In genomic region chr5:93045371-93045714, GRCm38 (mm10) we compare ENCODE assay signal across 8 mouse cellular contexts. TPM values are rescaled to one million over a fixed set of nuclear protein-coding genes. Genes with fewer than 3 reads are reported as not detected.
DNase-seq lines count a peak whose midpoint lies in the region; ATAC-seq lines count a peak whose summit lies in the region.

No protein-coding gene starts in this region.

- H3K36me3 ChIP-seq in megakaryocyte, embryonic 14.5 days (replicated peaks; ENCODE audit: low read length), result no peaks in the 10 kb centered on the region
- no peaks in the 10 kb centered on the region for H3K36me3 ChIP-seq in liver, embryonic 11.5 days (ENCODE audit: control insufficient read depth, insufficient read depth, low read length)
- no peaks in the 10 kb centered on the region for H3K36me3 ChIP-seq in stomach, embryonic 16.5 days (ENCODE audit: control insufficient read depth, insufficient read depth, low read length)

- DNase-seq in embryo, embryonic 10 days (ENCODE audit: low spot score), result peak; percentile 45
- no peak for DNase-seq in embryo, embryonic 11 days
- no peak for DNase-seq in liver, embryonic 11.5 days (ENCODE audit: low spot score)
- DNase-seq in left cerebral cortex, adult 8-10 months (ENCODE audit: low spot score in 2 of 2), result no peak
- DNase-seq in left cerebral cortex, adult 9 months (ENCODE audit: low spot score in 2 of 2), result no peak

- H3K9me3 ChIP-seq in megakaryocyte, embryonic 14.5 days, result peaks cover 4% of the 10 kb centered on the region; the same call in 1 of the 2 replicates
- H3K9me3 ChIP-seq in liver, embryonic 11.5 days (ENCODE audit: control insufficient read depth, low read length), result no peaks in the 10 kb centered on the region
- H3K9me3 ChIP-seq in stomach, embryonic 16.5 days (replicated peaks; ENCODE audit: control insufficient read depth, low read length), result no peaks in the 10 kb centered on the region

- H3K4me2 ChIP-seq in liver, embryonic 11.5 days, result peak overlapping the region; percentile 75
- peak overlapping the region; percentile 66 for H3K4me2 ChIP-seq in stomach, embryonic 16.5 days (ENCODE audit: low read depth, low read length)

- 3% methylated on average over 19 of the region's 19 CpGs for WGBS in liver, embryonic 11.5 days
- 2% methylated on average over 19 of the region's 19 CpGs for WGBS in stomach, embryonic 16.5 days

- H3K4me1 ChIP-seq in megakaryocyte, embryonic 14.5 days, result peaks cover 41% of the 10 kb centered on the region
- H3K4me1 ChIP-seq in liver, embryonic 11.5 days (replicated peaks; ENCODE audit: control insufficient read depth, insufficient read depth, low read length), result peaks cover 8% of the 10 kb centered on the region; the same call in 1 of the 2 replicates
- peaks cover 15% of the 10 kb centered on the region for H3K4me1 ChIP-seq in stomach, embryonic 16.5 days (ENCODE audit: control insufficient read depth, insufficient read depth, low read length)

- no peak for ATAC-seq in megakaryocyte, adult 5-6 weeks (ENCODE audit: poor library complexity, severe bottlenecking)
- peak; percentile 14; the same call in 1 of the 2 replicates for ATAC-seq in liver, embryonic 11.5 days (replicated peaks; ENCODE audit: low FRiP score)
- no peak for ATAC-seq in stomach, embryonic 16.5 days (ENCODE audit: insufficient read depth, low FRiP score)

- no peak overlapping the region for H3K9ac ChIP-seq in liver, embryonic 11.5 days (ENCODE audit: low read depth, low read length)
- H3K9ac ChIP-seq in stomach, embryonic 16.5 days (ENCODE audit: low read length), result peak overlapping the region; percentile 64

- H3K4me3 ChIP-seq in megakaryocyte, embryonic 14.5 days (replicated peaks), result peak overlapping the region; percentile 90
- peak overlapping the region; percentile 49 for H3K4me3 ChIP-seq in liver, embryonic 11.5 days (ENCODE audit: low read depth, low read length)
- H3K4me3 ChIP-seq in stomach, embryonic 16.5 days (replicated peaks; ENCODE audit: low read length), result peak overlapping the region; percentile 62

- H3K27ac ChIP-seq in liver, embryonic 11.5 days (ENCODE audit: low read depth, low read length), result no peak overlapping the region
- H3K27ac ChIP-seq in stomach, embryonic 16.5 days (ENCODE audit: low read length), result no peak overlapping the region

- H3K27me3 ChIP-seq in megakaryocyte, embryonic 14.5 days (replicated peaks), result peaks cover 90% of the 10 kb centered on the region
- peaks cover 53% of the 10 kb centered on the region for H3K27me3 ChIP-seq in liver, embryonic 11.5 days (replicated peaks; ENCODE audit: control insufficient read depth, insufficient read depth, low read length)
- H3K27me3 ChIP-seq in stomach, embryonic 16.5 days (ENCODE audit: control insufficient read depth, insufficient read depth, low read length), result peaks cover 31% of the 10 kb centered on the region

RNA-seq across cellular contexts. Expression of gene Sowahb, which starts 0.5 kb away (rescaled TPM):
- polyA plus RNA-seq in megakaryocyte, embryonic 14.5 days (2012; ENCODE audit: insufficient read depth, low replicate concordance), result 0.09 TPM in 1 of 2 replicates, not detected in the other
- total RNA-seq in megakaryocyte, adult 5-6 weeks (2015), result not detected in 2 replicates
- total RNA-seq in megakaryocyte, adult 5-6 weeks (2017), result not detected in 2 replicates
- polyA plus RNA-seq in liver, embryonic 11.5 days (2014; fragmentation: Nextera tagmentation; extraction: Ambion mirVana), result 0.44 and 0.51 TPM in 2 replicates
- polyA plus RNA-seq in stomach, embryonic 16.5 days (2015; fragmentation: Nextera tagmentation; extraction: Ambion mirVana), result 1.8 and 2.0 TPM in 2 replicates
- total RNA-seq in left cerebral cortex, adult 8-10 months (2022), result 10 to 100 TPM; 15.2 to 18.2 (median 17.4) TPM

RNA-seq across cellular contexts. Expression of gene Sept11, which starts 47.9 kb away (rescaled TPM):
- polyA plus RNA-seq in megakaryocyte, embryonic 14.5 days (2012; ENCODE audit: insufficient read depth, low replicate concordance), result 8.9 and 29.8 TPM in 2 replicates
- total RNA-seq in megakaryocyte, adult 5-6 weeks (2015), result 70.4 and 82.5 TPM in 2 replicates
- total RNA-seq in megakaryocyte, adult 5-6 weeks (2017), result 83.3 and 87.4 TPM in 2 replicates
- polyA plus RNA-seq in liver, embryonic 11.5 days (2014; fragmentation: Nextera tagmentation; extraction: Ambion mirVana), result 89.0 and 95.1 TPM in 2 replicates
- 134 and 146 TPM in 2 replicates for polyA plus RNA-seq in stomach, embryonic 16.5 days (2015; fragmentation: Nextera tagmentation; extraction: Ambion mirVana)
- total RNA-seq in left cerebral cortex, adult 8-10 months (2022), result 100 to 1,000 TPM; 172 to 182 (median 180) TPM
